Mouse (Mus musculus) midbrain, embryonic 14.5 days (tissue): ENCODE measurements at regions not wholly inside any gene's neighbourhood (a gene's known extent, or its start where the extent isn't known, plus 50 kb on each side); places are given as distances from the start of the nearest gene placed in this dataset.
"Not testable (repeated sequence)": the region's sequence is repeated elsewhere in the genome, so short reads cannot be mapped to it uniquely, and the experiment has no call there.

Experiments
- ATAC-seq: fragments of 200-750 bp; cut with Nextera tagmentation; 2 replicates; pipeline ENCODE4 v1.8.0; 2017; ENCODE audit warnings: moderate number of reproducible peaks, moderate library complexity; ENCODE audit not compliant: low FRiP score, low TSS enrichment
- DNase-seq: peaks from one replicate; pipeline ENCODE4 v3.0.0-alpha.2; 2015
- H3K27ac ChIP-seq: fragments of 300-500 bp; sonication (generic); replicated peaks from 2 replicates; pipeline ENCODE4 v1.5.1; 2014; ENCODE audit warnings: mild to moderate bottlenecking, low read depth, low read length, moderate library complexity
- H3K27me3 ChIP-seq: fragments of 300-500 bp; sonication (generic); 2 replicates; pipeline ENCODE4 v1.6.1; 2014; ENCODE audit warnings: low read length, control low read depth, mixed read lengths; ENCODE audit not compliant: control insufficient read depth, insufficient read depth
- H3K36me3 ChIP-seq: fragments of 300-500 bp; sonication (generic); 2 replicates; pipeline ENCODE4 v1.6.1; 2014; ENCODE audit warnings: low read length, control low read depth; ENCODE audit not compliant: control insufficient read depth, insufficient read depth
- H3K4me1 ChIP-seq: fragments of 300-500 bp; sonication (generic); 2 replicates; pipeline ENCODE4 v1.6.1; 2014; ENCODE audit warnings: mild to moderate bottlenecking, antibody characterized with exemption, low read length, control low read depth; ENCODE audit not compliant: control insufficient read depth, insufficient read depth
- H3K4me2 ChIP-seq: fragments of 300-500 bp; sonication (generic); 2 replicates; pipeline ENCODE4 v1.6.1; 2014; ENCODE audit warnings: mild to moderate bottlenecking, low read length, moderate library complexity
- H3K4me3 ChIP-seq: fragments of 300-500 bp; sonication (generic); replicated peaks from 2 replicates; pipeline ENCODE4 v1.5.1; 2014; ENCODE audit warnings: low read depth, low read length
- H3K9ac ChIP-seq: fragments of 300-500 bp; sonication (generic); replicated peaks from 2 replicates; pipeline ENCODE4 v1.6.1; 2014; ENCODE audit warnings: mild to moderate bottlenecking, low read length, moderate library complexity
- H3K9me3 ChIP-seq: fragments of 300-500 bp; sonication (generic); 2 replicates; pipeline ENCODE4 v1.6.1; 2016; ENCODE audit warnings: low read length, control low read depth, mixed read lengths; ENCODE audit not compliant: control insufficient read depth
- WGBS: fragments of 180-500 bp; shearing (Covaris S2); extraction: QIAGEN DNeasy Blood & Tissue Kit; methylation state at CpG from one replicate; pipeline ENCODE4 v1.1.7; 2014; 5-methylcytosine and 5-hydroxymethylcytosine counted together

DNA sequence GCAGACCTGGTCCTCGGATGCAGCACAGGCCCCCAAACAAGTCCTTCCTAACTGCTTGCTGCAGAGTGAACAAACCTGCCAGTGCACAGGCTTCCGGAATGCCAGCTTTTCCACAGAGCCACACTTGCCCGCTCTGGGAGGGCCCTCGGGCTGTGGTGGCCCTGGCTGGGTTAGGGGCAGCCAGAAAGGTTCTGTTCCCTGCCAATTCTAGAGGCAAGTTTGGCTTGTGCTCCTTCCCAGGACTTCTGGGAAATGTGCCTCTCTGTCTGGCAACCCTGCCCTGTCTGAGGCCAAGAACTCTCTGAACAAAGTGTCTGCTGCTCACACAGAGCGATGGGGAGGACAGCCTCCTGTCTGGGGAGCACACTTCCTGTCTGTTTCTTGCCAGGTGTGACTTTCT is 66.4 kb downstream of the Xrcc2 start:
- Histone ChIP-seq H3K27me3 (no peaks in the 10 kb centered on the region), H3K4me3 (no peak overlapping the region), H3K27ac (no peak overlapping the region), H3K9me3 (no peaks in the 10 kb centered on the region), H3K36me3 (no peaks in the 10 kb centered on the region), H3K4me1 (no peaks in the 10 kb centered on the region), H3K4me2 (no peak overlapping the region), H3K9ac (no peak overlapping the region)
- 94% methylated on average over 5 of the region's 5 CpGs for WGBS
- DNase-seq: no peak
- ATAC-seq: no peak

- Histone ChIP-seq H3K4me2 (no peak overlapping the region), H3K4me1 (no peaks in the 10 kb centered on the region), H3K9ac (no peak overlapping the region), H3K27ac (no peak overlapping the region), H3K4me3 (no peak overlapping the region), H3K27me3 (no peaks in the 10 kb centered on the region), H3K36me3 (no peaks in the 10 kb centered on the region), H3K9me3 (no peaks in the 10 kb centered on the region)
- DNase-seq (no peak), ATAC-seq (no peak)
These were observed 67.5 kb downstream of the Xrcc2 start for GRCm38 (mm10) chr5:25638097-25638496.

DNA sequence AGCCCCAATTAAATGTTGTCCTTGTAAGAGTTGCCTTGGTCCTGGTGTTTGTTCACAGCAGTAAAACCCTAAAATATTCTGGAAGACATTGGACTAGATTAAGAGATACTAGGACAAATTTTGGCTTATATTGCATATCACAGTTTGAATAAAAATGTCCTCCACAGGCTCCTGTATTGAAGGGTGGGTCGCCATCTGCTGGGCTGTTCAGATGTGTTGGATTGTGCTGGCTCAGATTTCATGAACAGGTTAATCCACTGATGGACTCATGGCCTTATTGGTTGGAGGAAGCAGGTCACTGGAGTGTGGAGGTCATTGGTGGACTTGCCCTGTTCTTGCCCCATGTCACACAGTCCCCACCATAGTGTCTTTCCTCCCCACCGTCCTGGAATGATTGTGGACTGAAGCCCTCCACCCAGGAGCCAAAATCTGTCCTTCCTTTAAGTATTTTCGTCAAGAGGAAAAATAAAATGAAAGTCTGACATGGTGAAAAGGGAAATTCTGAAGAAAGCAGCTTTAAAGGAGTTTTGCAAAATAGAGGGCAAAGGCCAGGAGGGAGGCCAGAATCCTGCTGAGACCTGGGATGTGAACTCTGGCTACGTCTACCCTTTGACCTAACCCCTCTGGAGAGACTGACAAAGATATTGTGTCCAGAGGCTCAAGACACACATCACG is 72.6 kb downstream of the Xrcc2 start:
- Histone ChIP-seq H3K9me3 (no peaks in the 10 kb centered on the region), H3K27ac (no peak overlapping the region), H3K4me3 (no peak overlapping the region), H3K9ac (no peak overlapping the region), H3K4me1 (no peaks in the 10 kb centered on the region), H3K36me3 (no peaks in the 10 kb centered on the region), H3K4me2 (no peak overlapping the region), H3K27me3 (no peaks in the 10 kb centered on the region)
- ATAC-seq: no peak
- DNase-seq: no peak
- WGBS: 54% methylated on average over 5 of the region's 5 CpGs

- H3K27me3 ChIP-seq: no peaks in the 10 kb centered on the region
- 87% methylated on average over 4 of the region's 4 CpGs for WGBS
- no peak overlapping the region for H3K9ac ChIP-seq
- no peak overlapping the region for H3K4me3 ChIP-seq
- H3K27ac ChIP-seq: no peak overlapping the region
- H3K4me2 ChIP-seq: no peak overlapping the region
- no peaks in the 10 kb centered on the region for H3K9me3 ChIP-seq
- H3K36me3 ChIP-seq: no peaks in the 10 kb centered on the region
- no peaks in the 10 kb centered on the region for H3K4me1 ChIP-seq
- no peak for ATAC-seq
- no peak for DNase-seq
These were observed 75.9 kb downstream of the Xrcc2 start for GRCm38 (mm10) chr5:25629731-25630130.

GRCm38 (mm10) chr5:25628504-25628903 is 77.1 kb downstream of the Xrcc2 start:
- WGBS: 92% methylated on average over 5 of the region's 5 CpGs

DNA sequence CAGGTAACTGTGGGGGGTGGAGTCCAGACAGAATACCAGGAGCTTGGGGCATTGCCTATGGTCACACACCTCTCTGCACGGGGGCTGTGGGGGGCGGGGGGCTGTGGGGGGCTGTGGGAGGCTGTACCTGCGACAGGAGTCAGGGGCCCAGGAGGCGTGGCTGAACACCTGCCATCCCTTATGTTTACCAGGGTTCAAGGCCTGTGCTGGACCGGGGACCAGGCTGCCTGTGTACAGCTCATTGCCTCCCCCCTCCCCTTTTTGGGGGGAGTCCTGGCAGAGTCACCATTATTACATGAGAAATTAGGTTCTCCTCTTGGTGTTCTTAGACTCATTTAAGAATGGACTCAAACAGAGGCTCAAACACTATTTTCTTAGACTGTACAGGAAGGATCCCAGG is 78.5 kb downstream of the Xrcc2 start:
- DNase-seq: no peak
- no peaks in the 10 kb centered on the region for H3K9me3 ChIP-seq
- H3K4me3 ChIP-seq: no peak overlapping the region
- H3K4me1 ChIP-seq: no peaks in the 10 kb centered on the region
- H3K27ac ChIP-seq: no peak overlapping the region
- WGBS: 76% methylated on average over 5 of the region's 5 CpGs
- H3K9ac ChIP-seq: no peak overlapping the region
- no peaks in the 10 kb centered on the region for H3K36me3 ChIP-seq
- no peaks in the 10 kb centered on the region for H3K27me3 ChIP-seq
- H3K4me2 ChIP-seq: no peak overlapping the region
- ATAC-seq: no peak

More at GRCm38 (mm10) chr5:25628504-25628903, 77.1 kb downstream of the Xrcc2 start:
- DNase-seq: no peak
- no peaks in the 10 kb centered on the region for H3K4me1 ChIP-seq
- no peak overlapping the region for H3K27ac ChIP-seq
- no peak overlapping the region for H3K4me3 ChIP-seq
- H3K9ac ChIP-seq: no peak overlapping the region
- no peaks in the 10 kb centered on the region for H3K27me3 ChIP-seq
- no peaks in the 10 kb centered on the region for H3K9me3 ChIP-seq
- no peak overlapping the region for H3K4me2 ChIP-seq
- no peak for ATAC-seq
- no peaks in the 10 kb centered on the region for H3K36me3 ChIP-seq

DNA sequence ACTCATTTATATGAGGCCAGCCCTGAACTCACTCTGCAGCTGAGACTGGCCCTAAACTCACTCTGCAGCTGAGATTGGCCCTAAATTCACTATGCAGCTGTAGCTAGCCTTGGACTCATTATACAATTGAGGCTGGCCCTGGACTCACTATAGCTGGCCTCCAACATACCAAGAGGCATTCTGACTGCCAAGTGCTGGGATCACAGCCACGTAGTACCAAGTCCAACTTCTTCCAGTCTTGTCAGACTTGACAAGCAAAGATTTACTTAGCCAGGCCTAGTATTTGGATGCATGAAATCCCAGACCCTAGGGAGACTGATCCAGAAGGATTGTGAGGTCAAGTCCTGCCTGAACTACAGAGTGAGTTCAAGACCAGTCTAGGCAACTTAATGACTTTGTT is 81.6 kb downstream of the Xrcc2 start:
- Histone ChIP-seq H3K36me3 (no peaks in the 10 kb centered on the region), H3K9ac (no peak overlapping the region), H3K27ac (no peak overlapping the region), H3K4me2 (no peak overlapping the region), H3K9me3 (no peaks in the 10 kb centered on the region), H3K4me3 (no peak overlapping the region), H3K4me1 (no peaks in the 10 kb centered on the region), H3K27me3 (no peaks in the 10 kb centered on the region)
- DNase-seq (no peak), ATAC-seq (no peak)
- 60% methylated on average over 1 of the region's 1 CpGs for WGBS

GRCm38 (mm10) chr5:25619872-25620271 is 85.8 kb downstream of the Xrcc2 start:
- H3K4me2 ChIP-seq: no peak overlapping the region
- H3K27ac ChIP-seq: no peak overlapping the region
- no peak overlapping the region for H3K9ac ChIP-seq
- H3K4me3 ChIP-seq: no peak overlapping the region
- H3K4me1 ChIP-seq: no peaks in the 10 kb centered on the region
- 83% methylated on average over 5 of the region's 5 CpGs for WGBS
- ATAC-seq (no peak), DNase-seq (no peak)
- no peaks in the 10 kb centered on the region for H3K27me3 ChIP-seq
- no peaks in the 10 kb centered on the region for H3K36me3 ChIP-seq
- no peaks in the 10 kb centered on the region for H3K9me3 ChIP-seq

- not testable (repeated sequence) for H3K27me3 ChIP-seq, H3K9me3 ChIP-seq, H3K4me1 ChIP-seq, DNase-seq, ATAC-seq, H3K27ac ChIP-seq, H3K36me3 ChIP-seq, H3K4me2 ChIP-seq, H3K4me3 ChIP-seq, H3K9ac ChIP-seq
- 74% methylated on average over 2 of the region's 2 CpGs for WGBS
These were observed 86.3 kb downstream of the Xrcc2 start for GRCm38 (mm10) chr5:25619337-25619736.
